Mouse (Mus musculus): Measurements from ENCODE around the gene Hoxd12.

The Hoxd12 gene

DNA sequence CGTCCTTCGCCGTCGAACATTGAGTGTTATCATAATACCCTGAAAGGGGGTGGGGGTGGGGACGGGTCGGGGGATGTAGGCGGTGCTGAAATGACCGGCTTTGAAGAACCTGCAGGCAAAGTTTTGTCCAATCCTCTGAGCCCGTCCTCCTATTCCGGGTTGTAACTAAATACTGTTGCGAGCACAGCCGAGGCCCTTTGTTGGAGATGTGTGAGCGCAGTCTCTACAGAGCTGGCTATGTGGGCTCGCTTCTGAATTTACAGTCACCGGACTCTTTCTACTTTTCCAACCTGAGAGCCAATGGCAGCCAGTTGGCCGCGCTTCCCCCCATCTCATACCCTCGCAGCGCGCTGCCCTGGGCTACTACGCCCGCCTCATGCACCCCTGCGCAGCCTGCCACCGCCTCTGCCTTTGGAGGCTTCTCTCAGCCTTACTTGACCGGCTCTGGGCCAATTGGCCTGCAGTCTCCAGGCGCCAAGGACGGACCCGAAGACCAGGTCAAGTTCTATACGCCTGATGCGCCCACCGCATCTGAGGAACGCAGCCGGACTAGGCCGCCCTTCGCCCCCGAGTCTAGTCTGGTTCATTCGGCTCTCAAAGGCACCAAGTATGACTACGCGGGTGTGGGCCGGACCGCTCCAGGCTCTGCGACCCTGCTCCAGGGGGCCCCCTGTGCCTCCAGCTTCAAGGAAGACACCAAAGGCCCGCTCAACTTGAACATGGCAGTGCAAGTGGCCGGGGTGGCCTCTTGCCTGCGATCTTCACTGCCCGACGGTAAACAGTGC lies at the start of gene Hoxd12:
Gene Hoxd12, plus strand, starts transcription at position 133 of the 785 bp plus-strand sequence.
- in situ Hi-C loops (cut with MboI, MseI) = loop anchor here (5.0 to 25.0 kb wide), 4 partner anchors 370 to 1103 kb away; partner anchors contain the start of gene Chrna1 (in 1 of the 2)

DNA sequence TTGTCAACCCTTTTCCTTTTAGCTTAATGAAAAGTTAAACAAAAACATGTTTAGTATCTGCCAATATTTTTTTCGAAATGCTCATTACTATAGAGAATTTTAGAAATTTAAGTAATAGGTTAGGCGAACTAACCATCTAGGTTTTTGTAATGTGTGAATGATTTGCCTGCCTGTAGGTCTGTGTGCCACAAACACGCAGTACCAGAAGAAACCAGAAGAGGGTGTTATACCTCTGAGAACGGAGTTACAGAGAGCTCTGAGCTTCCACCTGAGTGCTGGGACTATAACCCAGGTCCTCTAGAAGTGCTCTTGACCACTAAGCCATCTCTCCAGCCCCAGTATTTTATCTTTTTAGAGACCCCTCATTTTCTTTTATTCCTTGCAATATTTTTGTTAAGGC lies 39.4 kb upstream of the Hoxd12 start:
- in situ Hi-C loops (cut with MboI, MseI) = no loop called here

DNA sequence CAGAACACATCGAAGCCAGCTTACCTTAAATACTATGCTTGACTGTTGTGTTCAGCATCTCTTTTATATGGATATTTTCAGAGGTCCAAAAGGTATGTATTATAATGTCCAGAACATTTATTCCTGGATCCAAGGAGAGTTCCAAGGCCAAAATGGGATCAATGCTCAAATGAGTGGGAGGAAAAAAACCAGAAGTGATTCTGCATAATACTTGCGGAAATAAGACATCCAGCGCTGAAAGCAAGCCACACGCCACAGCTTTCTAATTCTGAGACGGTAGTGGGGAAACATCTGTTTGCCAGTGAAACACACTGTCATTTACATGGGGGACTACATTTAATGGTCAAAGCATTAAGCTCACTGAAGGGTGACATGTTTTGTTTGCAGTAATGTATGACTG lies 32.4 kb upstream of the Hoxd12 start:
- in situ Hi-C loops (cut with MboI, MseI) = loop anchor here in 1 of 2 experiments (5.0 kb wide), 1 partner anchor 345 kb away; no protein-coding TSS in a partner anchor

DNA sequence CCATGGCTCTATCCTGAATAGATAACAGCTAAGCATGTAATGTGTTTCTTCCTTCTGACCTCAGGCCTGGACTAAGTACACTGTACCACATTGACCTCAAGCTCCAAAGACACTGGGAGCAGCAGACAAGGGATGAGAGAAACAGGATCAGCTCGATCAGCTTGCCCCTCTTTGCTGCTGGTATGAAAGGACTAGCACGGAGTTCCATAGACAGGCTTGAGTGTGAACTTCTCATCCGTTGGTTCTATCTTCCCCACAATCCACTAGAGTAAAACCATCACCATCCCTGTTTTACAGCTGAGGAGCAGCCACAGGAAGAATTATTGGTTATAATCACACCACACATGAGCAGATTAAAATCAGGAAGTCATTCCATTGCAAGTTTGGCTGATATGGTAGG lies 29.2 kb upstream of the Hoxd12 start:
- in situ Hi-C loops (cut with MboI, MseI) = no loop called here

DNA sequence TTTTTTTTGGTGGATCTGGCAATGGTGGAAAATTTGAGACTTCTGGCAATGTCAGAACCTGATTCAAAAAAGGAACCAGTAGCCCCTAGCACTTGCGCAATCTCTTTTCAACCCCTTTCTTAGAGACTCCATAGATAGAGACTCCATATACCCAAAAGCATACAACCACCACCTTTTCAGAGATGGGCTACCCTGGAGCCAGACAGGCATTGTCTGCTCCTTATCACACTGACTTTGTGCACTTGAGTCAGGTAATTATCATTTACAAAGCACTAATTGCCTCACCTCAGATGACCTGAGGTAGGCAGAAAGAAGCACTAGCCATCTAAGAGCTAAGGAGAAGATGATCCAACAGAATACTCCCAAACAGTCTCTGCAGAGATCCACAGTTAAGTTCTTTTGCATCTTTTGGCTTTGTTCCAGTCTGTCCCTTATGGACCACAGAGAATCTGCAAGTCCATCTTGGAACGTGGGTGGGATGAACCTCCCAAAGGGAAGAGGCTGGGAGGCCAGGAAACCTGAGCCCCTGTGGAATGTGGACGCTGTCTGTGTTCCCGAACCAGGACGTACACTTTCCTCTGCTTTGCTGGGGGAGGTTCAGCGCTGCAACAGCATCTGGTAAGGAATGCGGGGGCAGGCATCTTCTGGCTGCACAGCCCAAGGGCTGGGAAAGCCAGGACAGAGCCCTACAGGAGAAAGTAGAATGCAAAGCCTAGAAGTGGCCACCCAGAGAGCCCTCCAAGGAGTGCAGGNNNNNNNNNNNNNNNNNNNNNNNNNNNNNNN lies 27.5 kb upstream of the Hoxd12 start:
- in situ Hi-C loops (cut with MboI, MseI) = no loop called here

DNA sequence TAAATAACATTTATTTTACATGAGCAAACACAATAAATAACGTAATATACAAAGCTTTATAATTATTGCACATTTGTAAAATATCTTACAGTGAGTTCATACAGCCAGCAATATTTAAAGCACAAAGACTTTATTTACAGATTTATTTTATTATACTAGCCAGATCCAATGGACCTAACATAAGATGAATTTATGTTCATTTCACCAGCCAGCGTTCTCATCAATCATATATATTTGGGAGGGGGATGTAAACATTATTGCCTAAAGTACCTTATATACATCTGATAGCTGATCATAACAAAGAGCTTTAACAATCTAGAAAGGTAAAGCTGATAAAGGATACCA lies 21.8 kb upstream of the Hoxd12 start:
- in situ Hi-C loops (cut with MboI, MseI) = loop anchor here in 1 of 2 experiments (25.0 kb wide), 1 partner anchor 1066 kb away; the partner anchor contains the start of gene Chrna1

DNA sequence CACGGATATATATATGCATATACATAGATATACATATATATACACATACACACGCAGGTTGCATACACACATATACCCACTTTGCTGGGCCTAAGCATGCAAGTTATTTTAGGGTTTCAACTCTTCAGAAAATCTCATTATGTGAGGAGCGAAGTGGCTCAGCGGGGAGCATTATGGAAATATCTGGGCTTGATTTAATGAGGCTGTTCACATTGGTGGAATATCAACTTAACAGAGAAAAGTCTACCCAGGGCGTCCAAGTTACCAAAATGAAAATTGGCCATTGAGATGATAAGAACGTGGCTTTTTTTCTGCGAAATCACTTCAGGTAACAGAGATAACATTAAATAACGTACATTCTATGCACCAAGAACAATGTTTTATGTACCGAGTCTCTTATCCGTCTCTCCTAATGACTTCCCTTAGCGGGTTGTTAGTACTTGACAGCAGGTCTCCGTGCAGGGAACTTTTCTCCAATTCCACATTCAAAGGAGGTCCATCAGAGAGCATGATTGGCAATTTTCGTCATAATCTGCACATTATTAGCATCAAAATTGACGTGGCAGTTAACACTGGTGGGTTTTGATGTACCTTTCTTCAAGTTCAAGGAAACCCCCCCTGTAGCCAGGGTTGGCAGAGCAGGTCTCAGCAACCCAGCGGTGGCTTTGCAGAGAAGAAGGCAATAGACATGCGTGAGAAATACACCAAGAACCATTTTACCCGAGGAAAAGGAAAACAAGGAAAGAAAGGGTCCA lies 20.9 kb upstream of the Hoxd12 start:
- in situ Hi-C loops (cut with MboI, MseI) = loop anchor here in 1 of 2 experiments (25.0 kb wide), 1 partner anchor 1067 kb away; the partner anchor contains the start of gene Chrna1

DNA sequence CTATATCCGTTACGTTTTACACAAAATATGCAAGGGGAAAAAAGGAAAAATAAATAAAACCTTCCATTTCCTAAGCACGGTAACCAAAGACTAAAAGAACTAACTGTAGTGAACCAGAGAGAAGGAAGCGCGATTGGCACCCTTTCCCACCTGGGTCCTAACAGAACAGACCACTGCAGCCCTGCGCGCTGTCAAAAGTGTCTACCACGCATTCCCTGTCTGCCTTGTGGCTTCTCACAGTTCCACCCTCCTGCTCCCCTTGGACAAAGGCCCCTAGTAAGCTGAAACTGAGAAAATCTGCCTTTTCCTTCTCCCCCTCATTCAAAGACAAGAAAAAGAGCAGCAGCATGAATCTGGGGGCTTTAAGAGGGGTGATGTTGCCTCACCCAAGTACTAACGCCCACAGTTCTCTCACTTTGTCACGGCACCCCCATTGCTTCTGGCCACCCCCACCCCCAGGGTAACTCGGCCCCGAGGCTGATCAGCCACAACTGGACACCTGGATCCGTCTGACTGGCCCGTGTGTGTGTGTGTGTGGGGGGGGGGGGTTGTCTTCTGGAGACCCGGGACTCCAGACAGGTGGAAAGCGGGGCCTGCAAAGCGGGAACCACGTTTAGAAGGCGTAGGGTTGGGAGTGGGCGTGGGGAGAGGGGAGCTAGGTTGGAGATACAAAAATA lies 19.9 kb upstream of the Hoxd12 start:
- in situ Hi-C loops (cut with MboI, MseI) = loop anchor here in 1 of 2 experiments (5.0 to 25.0 kb wide), 2 partner anchors 73 to 1068 kb away; partner anchors contain the start of gene Chrna1

DNA sequence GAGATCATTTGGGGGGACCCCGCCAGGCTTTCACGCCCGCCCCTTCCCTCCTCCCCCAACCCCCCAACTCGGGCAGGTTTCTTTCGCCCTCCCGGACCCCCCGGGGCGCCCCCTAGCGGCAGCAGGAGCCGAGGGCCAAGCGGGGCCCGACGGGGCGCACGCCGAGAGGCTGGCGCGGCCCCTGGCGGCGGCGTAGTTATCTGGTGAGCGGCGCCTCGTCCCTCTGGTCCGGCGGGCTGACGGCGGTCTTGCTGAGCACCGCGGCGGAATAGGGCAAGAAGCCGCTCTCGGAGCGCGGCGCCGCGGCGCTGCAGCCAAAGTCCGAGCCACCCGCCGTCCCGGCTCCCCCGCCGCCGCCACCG lies 19.4 kb upstream of the Hoxd12 start:
- in situ Hi-C loops (cut with MboI, MseI) = loop anchor here in 1 of 2 experiments (5.0 to 25.0 kb wide), 2 partner anchors 73 to 1068 kb away; partner anchors contain the start of gene Chrna1

DNA sequence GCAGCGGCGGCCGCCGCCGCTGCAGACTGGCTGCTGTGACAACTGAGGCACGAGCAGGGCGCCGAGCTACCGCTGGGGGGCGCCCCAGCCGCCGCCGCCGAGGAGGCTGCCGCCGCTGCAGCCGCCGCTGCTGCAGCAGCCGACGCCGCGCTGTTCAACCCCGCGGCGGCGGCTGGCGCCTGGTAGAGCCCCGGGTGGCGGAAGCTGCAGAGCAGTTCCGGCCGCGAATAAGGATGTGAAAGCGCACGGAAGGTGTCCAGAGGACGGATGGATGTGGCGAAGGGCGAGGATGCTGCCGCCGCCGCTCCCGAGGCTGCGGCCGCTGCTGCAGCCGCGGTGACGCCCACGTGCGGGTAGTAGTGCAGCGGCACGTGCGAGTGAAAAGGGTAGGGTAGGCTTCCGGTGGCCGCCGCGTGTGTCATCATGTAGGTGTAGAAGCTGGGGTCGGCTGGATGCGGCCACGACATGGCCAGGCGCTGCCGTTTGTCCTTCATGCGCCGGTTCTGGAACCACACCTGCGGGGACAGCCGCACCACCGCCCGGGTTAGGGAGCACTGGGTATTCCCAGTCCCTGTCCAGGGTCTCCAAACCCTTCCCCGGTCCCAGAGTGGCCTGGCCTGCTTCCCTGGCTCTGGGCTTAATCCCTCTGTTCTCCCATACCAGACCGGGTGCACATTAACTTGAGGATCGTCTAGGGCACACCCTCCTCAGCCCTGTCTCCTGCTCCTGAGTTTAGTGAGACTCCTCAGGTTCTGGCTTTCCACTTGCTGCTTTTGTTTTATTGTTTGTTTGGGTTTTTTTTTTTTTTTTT lies 18.8 kb upstream of the Hoxd12 start:
- in situ Hi-C loops (cut with MboI, MseI) = loop anchor here in 1 of 2 experiments (5.0 to 25.0 kb wide), 2 partner anchors 74 to 1069 kb away; partner anchors contain the start of gene Chrna1

DNA sequence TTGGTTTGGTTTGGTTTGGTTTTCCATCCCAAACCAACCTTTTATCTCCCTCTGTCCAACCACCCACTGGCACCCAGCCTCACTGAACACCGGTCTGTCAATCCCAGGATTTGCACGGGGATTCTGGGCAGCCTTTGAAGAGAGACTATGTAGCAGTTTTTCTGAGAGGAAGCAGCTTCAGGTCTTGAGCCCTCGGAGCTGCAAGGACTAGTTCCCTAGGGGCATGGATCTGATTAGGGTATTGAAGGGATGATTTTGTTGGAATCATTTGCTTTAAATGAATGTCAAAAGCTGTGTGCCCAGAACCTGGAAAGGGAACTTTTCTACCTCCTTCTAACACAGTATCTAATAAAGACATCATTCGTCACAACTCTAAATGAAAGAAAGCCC lies 18.2 kb upstream of the Hoxd12 start:
- in situ Hi-C loops (cut with MboI, MseI) = loop anchor here in 1 of 2 experiments (5.0 to 25.0 kb wide), 2 partner anchors 74 to 1069 kb away; partner anchors contain the start of gene Chrna1

DNA sequence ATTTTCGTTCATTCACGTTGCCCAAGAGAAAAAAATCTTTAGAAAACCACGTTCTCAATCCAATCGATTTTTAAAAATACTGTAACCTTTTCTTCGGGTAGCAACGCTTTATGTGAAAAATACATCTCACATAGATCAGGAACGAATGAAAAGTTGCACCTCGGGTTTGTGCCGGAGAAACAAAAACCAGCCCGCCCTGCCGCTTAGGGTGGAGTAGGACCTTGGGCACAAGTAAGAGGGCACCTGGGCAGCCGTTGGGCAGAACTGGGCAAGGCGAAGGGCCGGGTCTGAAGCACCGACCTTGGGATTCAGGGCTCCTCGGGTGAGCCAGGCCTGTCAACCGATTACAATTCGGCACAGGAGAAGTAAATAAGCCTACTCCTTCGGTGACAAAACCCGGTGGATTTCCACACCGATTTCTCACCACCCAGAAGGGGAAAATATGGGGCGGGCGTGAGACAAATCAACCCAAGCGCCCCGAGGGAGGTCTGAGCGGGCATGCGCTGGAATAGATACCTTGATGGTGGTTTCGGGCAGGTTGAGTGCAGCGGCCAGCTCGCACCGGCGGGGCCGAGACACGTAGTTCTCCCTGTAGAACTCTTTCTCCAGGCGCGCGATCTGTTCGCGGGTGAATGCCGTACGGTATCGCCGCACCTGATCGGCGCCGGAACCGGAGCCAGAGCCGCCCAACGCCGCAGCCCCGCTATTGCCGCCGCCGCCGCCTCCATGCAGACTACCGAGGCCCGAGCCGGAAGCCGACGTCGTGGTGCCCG lies 17.4 kb upstream of the Hoxd12 start:
- in situ Hi-C loops (cut with MboI, MseI) = loop anchor here in 1 of 2 experiments (5.0 to 25.0 kb wide), 2 partner anchors 75 to 1070 kb away; partner anchors contain the start of gene Chrna1

DNA sequence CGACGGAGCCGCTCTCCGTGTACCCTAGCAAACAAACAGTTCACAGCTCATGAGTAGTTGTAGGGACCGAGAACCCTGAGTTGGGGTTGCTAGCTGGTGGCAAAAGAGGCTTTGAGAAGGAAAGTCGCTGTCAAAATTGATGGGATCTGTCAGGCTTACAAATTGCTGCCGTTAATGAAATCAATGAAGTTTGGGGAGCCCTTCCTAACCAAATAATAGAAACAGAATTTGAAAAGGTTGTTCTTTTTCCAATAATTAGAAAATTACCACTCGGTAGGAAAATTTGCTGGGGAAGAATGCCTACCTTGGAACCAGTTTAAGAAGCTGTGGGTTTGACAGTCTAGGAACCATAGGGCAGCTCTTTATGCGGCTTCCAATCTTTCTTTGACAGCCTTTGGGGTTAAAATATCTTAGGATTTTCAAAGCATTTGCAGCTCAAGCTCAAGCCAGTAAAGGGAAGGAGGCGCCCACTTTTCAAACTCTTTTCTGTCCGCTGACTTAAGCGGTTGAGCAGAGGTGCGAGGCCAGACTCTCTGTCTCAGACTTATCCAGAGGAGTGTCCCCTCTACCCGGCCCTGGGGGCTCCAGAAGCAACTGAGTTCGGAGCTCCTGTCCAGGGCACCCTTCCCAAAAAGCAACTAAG lies 16.7 kb upstream of the Hoxd12 start:
- in situ Hi-C loops (cut with MboI, MseI) = loop anchor here in 1 of 2 experiments (5.0 to 25.0 kb wide), 2 partner anchors 76 to 1071 kb away; partner anchors contain the start of gene Chrna1

DNA sequence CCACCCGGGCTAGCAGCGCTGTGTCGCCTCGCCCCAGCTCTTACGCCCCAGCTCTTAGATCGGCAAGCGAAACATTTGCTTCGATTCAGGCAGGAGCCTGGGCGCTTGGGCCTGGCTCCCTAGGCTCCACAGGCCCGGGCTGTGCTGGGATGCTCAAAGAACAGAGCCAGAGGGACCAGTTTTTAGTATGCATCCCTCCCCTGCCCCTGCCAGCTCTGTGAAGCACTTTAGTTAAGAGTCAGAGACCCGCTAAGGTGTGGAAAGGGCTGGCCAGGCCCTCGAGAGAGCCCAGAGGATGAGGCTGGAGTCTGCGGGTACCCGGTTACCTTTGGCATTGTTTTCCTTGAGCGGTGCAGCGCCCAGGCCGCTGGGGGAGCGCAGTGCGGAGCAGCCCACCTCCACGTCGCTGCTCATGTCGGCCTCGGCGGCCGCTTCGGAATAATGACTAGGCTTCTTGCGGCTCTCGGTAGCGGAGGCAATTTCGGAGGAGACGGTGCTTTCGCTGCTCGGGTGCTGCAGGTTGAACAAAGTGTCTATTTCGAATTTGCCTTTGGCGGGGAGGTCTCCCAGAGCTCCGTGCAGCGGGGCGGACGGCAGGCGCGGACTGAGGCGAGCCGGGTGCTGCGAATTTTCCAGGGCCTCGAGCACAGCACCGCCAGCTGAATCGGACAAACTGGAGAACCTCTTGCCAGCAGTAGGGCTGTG lies 16.0 kb upstream of the Hoxd12 start:
- in situ Hi-C loops (cut with MboI, MseI) = loop anchor here in 1 of 2 experiments (5.0 to 25.0 kb wide), 2 partner anchors 77 to 1072 kb away; partner anchors contain the start of gene Chrna1

DNA sequence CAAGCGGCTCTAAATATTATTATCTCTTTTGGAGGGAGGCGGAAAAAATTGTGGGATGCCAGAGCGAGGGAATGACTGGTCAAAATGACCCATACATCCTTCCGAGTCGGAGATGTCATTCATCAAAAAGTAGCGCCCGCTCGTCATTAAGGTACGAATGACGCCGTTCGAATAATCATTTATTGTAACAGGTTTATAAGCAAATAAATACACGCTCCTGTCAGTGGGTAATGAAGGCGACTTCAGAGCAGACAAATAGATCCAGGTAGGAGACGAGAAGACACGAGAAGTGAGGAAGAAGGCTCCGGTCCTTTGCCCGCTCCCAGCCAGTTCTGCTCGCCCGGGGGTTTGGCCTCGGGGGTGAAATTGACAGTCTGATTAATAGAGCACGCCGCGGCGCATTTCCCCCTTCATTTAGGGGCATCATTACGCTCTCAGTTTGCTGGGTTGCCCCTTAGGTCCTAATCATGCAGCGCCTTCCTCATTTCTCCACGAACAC lies 15.3 kb upstream of the Hoxd12 start, which contains the start of gene Evx2:
Gene Evx2, minus strand, starts transcription at position 51 of the 499 bp plus-strand sequence.
- in situ Hi-C loops (cut with MboI, MseI) = loop anchor here (5.0 to 25.0 kb wide), 5 partner anchors 77 to 1072 kb away; partner anchors contain the start of genes Chrna1 (in 1 of the 2) and Lnpk (in 1 of the 2)

DNA sequence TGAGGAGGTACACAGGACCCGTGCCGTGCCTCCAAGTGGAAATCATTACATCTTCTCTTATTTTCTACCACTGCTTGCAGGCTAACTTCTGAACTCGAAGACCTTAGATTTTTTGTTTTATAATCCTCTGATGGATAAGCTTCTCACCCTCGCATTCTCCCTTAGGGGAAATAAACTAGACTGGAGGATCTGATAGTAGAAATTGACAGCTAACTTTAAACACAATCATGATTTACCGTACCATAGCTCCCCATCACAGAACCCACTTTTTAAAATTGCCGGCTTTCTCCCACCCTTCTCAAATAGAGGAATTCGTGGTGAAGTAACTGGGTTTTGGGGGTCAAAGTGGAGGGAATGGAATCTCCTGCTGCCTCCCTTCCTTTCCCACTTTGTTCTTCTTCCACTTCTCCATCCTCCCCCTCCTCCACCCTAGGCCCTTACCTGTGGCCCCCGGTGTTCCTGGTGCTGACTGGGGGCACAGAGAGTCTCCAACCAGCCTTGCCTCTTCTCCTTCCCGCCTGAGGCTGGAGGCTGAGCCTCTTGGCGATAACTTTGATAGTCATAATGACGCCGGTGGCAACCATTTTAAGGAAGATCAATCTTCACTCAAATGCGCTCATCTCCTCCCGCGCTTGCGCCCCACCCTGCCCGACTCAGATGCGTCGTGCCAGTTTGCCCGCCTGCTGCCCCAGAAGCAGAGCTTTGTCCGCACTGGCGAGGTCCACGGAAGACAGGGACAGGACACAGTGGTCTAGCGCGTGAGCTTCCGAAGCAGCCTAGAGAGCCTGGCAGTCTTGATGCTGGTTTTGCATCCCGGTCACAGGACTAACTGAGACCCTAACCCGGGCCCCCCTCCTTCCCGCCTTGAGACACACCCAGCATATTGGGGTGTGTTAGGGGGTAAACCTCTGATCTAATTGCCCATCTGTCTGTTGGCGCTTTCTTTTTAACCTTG lies 14.1 kb upstream of the Hoxd12 start:
- in situ Hi-C loops (cut with MboI, MseI) = loop anchor here (5.0 to 25.0 kb wide), 4 partner anchors 83 to 1073 kb away; partner anchors contain the start of genes Chrna1 (in 1 of the 2) and Lnpk (in 1 of the 2)

Measured in T-helper 17 cell (primary cell).